Mouse (Mus musculus): ENCODE data around the gene S100a7a. TPM values are rescaled to one million over a fixed set of nuclear protein-coding genes. Genes with fewer than 3 reads are reported as not detected.
A peak's percentile ranks its signal among the peaks of the same experiment; 100 is the strongest.

The S100a7a gene
- total and polyA plus RNA-seq, 2 experiments from 2014 or later, result not detected

GRCm38 (mm10) chr3:90623435-90624071, 30.3 kb upstream of the S100a7a start:
- ATAC-seq (ENCODE audit: low FRiP score), result peak; percentile 62; the same call in 1 of the 2 replicates
- H3K36me3 ChIP-seq (ENCODE audit: insufficient read depth, low read length), result no peaks in the 10 kb centered on the region
- peak overlapping the region; percentile 4; the same call in 1 of the 2 replicates for H3K27ac ChIP-seq (ENCODE audit: low read depth, low read length)
- WGBS, result 0% methylated on average over 2 of the region's 2 CpGs
- no peak overlapping the region for H3K4me3 ChIP-seq (ENCODE audit: low read depth, low read length)
- H3K4me1 ChIP-seq (ENCODE audit: insufficient read depth, low read length), result 0 out of 2 replicates have a peak, but pooled peaks cover 12% of the 10 kb centered on the region
- TF ChIP-seq CTCF (IDR thresholded peaks at IDR 0.05), result no peak
- no peak overlapping the region for H3K4me2 ChIP-seq (ENCODE audit: low read depth, low read length, poor library complexity, severe bottlenecking)
- H3K9me3 ChIP-seq (ENCODE audit: low read length), result no peaks in the 10 kb centered on the region
- no peak overlapping the region for H3K9ac ChIP-seq (replicated peaks; ENCODE audit: low read length, poor library complexity, severe bottlenecking)
- peak; percentile 74 for DNase-seq (ENCODE audit: low spot score)
- H3K27me3 ChIP-seq (ENCODE audit: insufficient read depth, low read length), result no peaks in the 10 kb centered on the region

GRCm38 (mm10) chr3:90625496-90625895, 28.3 kb upstream of the S100a7a start:
- Histone ChIP-seq H3K36me3 (ENCODE audit: insufficient read depth, low read length) (no peaks in the 10 kb centered on the region), H3K9me3 (ENCODE audit: low read length) (no peaks in the 10 kb centered on the region), H3K4me3 (ENCODE audit: low read depth, low read length) (no peak overlapping the region), H3K27ac (ENCODE audit: low read depth, low read length) (no peak overlapping the region), H3K27me3 (ENCODE audit: insufficient read depth, low read length) (no peaks in the 10 kb centered on the region), H3K4me2 (ENCODE audit: low read depth, low read length, poor library complexity, severe bottlenecking) (no peak overlapping the region), H3K4me1 (ENCODE audit: insufficient read depth, low read length) (0 out of 2 replicates have a peak, but pooled peaks cover 12% of the 10 kb centered on the region), H3K9ac (replicated peaks; ENCODE audit: low read length, poor library complexity, severe bottlenecking) (no peak overlapping the region)
- no peak for TF ChIP-seq CTCF (IDR thresholded peaks at IDR 0.05)
- no peak for DNase-seq (ENCODE audit: low spot score)
- 82% methylated on average over 5 of the region's 5 CpGs for WGBS
- ATAC-seq (ENCODE audit: low FRiP score), result no peak

DNA sequence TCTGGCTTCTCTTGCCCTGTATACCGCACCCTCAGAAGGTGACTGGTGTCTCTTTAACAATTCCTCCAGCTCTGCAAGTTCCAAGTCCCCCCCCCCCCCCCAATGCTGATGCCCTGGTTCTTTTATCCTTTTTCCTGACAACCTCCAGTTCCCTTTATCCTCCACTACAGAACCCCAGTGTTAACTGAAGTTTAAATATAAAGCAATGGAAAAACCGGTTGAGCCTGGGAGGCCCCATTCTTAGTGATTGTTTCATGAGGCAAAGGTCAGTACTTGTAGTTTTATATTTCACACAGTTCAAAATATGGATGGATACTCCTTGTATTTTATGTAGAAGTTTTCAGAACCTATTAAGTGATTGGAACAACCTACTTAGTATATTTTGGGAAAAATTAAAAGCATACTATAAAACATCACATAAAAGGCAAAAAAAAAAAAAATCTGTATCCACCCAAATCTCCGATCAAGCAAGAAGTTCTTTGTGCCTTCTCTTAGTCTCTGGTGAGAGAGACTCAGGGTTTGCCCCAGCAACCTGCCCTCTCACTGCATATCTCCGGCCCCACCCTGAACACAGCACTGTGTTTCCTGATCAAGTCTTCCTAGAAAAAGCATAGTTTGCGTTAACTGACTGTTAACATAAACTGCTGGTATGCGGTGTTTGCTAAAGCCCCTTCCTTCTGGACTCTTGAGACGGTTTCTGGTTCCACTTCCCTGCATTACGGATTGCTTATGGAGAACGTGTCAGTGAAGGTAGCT, 27.4 kb upstream of the S100a7a start:
- no peak for DNase-seq (ENCODE audit: low spot score)
- 71% methylated on average over 9 of the region's 9 CpGs for WGBS
- Histone ChIP-seq H3K27me3 (ENCODE audit: insufficient read depth, low read length) (no peaks in the 10 kb centered on the region), H3K27ac (ENCODE audit: low read depth, low read length) (no peak overlapping the region), H3K9ac (replicated peaks; ENCODE audit: low read length, poor library complexity, severe bottlenecking) (no peak overlapping the region), H3K4me3 (ENCODE audit: low read depth, low read length) (no peak overlapping the region), H3K4me2 (ENCODE audit: low read depth, low read length, poor library complexity, severe bottlenecking) (no peak overlapping the region), H3K4me1 (ENCODE audit: insufficient read depth, low read length) (0 out of 2 replicates have a peak, but pooled peaks cover 12% of the 10 kb centered on the region), H3K9me3 (ENCODE audit: low read length) (no peaks in the 10 kb centered on the region), H3K36me3 (ENCODE audit: insufficient read depth, low read length) (no peaks in the 10 kb centered on the region)
- TF ChIP-seq CTCF (IDR thresholded peaks at IDR 0.05), result no peak
- ATAC-seq (ENCODE audit: low FRiP score), result no peak

DNA sequence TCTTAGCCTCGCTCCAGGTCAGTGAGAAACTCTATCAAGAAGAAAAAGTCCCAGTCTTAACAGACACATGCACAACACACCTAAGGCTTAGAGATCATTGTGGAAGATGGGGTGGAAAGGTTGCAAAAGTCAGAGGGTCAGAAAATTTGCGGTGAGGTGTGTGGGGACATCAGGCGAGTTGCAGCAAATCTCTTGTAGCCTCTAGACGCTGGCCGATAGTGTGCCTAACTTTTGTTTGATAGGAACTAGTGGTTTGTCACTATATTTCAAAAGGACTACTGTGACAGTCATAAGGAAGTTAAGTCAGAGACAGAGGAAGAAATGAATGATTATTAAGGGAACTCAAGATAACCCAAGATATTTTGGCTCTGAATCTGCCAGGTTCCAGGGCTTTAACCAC, 26.5 kb upstream of the S100a7a start:
- DNase-seq (ENCODE audit: low spot score), result no peak
- WGBS, result 95% methylated on average over 5 of the region's 5 CpGs
- no peak for ATAC-seq (ENCODE audit: low FRiP score)
- Histone ChIP-seq H3K4me3 (ENCODE audit: low read depth, low read length) (no peak overlapping the region), H3K4me1 (ENCODE audit: insufficient read depth, low read length) (0 out of 2 replicates have a peak, but pooled peaks cover 12% of the 10 kb centered on the region), H3K27ac (ENCODE audit: low read depth, low read length) (no peak overlapping the region), H3K9ac (replicated peaks; ENCODE audit: low read length, poor library complexity, severe bottlenecking) (no peak overlapping the region), H3K9me3 (ENCODE audit: low read length) (no peaks in the 10 kb centered on the region), H3K27me3 (ENCODE audit: insufficient read depth, low read length) (no peaks in the 10 kb centered on the region), H3K4me2 (ENCODE audit: low read depth, low read length, poor library complexity, severe bottlenecking) (no peak overlapping the region), H3K36me3 (ENCODE audit: insufficient read depth, low read length) (no peaks in the 10 kb centered on the region)
- no peak for TF ChIP-seq CTCF (IDR thresholded peaks at IDR 0.05)

GRCm38 (mm10) chr3:90627807-90628206, 26.0 kb upstream of the S100a7a start:
- no peak for ATAC-seq (ENCODE audit: low FRiP score)

GRCm38 (mm10) chr3:90629298-90629697, 24.5 kb upstream of the S100a7a start:
- DNase-seq (ENCODE audit: low spot score) (no peak), ATAC-seq (ENCODE audit: low FRiP score) (no peak)
- Histone ChIP-seq H3K27me3 (ENCODE audit: insufficient read depth, low read length) (no peaks in the 10 kb centered on the region), H3K4me3 (ENCODE audit: low read depth, low read length) (no peak overlapping the region), H3K4me2 (ENCODE audit: low read depth, low read length, poor library complexity, severe bottlenecking) (no peak overlapping the region), H3K9me3 (ENCODE audit: low read length) (no peaks in the 10 kb centered on the region), H3K4me1 (ENCODE audit: insufficient read depth, low read length) (0 out of 2 replicates have a peak, but pooled peaks cover 2% of the 10 kb centered on the region), H3K9ac (replicated peaks; ENCODE audit: low read length, poor library complexity, severe bottlenecking) (no peak overlapping the region), H3K27ac (ENCODE audit: low read depth, low read length) (no peak overlapping the region), H3K36me3 (ENCODE audit: insufficient read depth, low read length) (no peaks in the 10 kb centered on the region)
- WGBS, result 77% methylated on average over 2 of the region's 2 CpGs
- TF ChIP-seq CTCF (IDR thresholded peaks at IDR 0.05), result no peak

More at GRCm38 (mm10) chr3:90627807-90628206, 26.0 kb upstream of the S100a7a start:
- WGBS, result 62% methylated on average over 4 of the region's 4 CpGs
- TF ChIP-seq CTCF (IDR thresholded peaks at IDR 0.05), result peak; percentile 79
- H3K27me3 ChIP-seq (ENCODE audit: insufficient read depth, low read length), result no peaks in the 10 kb centered on the region
- H3K27ac ChIP-seq (ENCODE audit: low read depth, low read length), result no peak overlapping the region
- H3K4me1 ChIP-seq (ENCODE audit: insufficient read depth, low read length), result 0 out of 2 replicates have a peak, but pooled peaks cover 12% of the 10 kb centered on the region
- no peaks in the 10 kb centered on the region for H3K36me3 ChIP-seq (ENCODE audit: insufficient read depth, low read length)
- H3K4me2 ChIP-seq (ENCODE audit: low read depth, low read length, poor library complexity, severe bottlenecking), result no peak overlapping the region
- no peaks in the 10 kb centered on the region for H3K9me3 ChIP-seq (ENCODE audit: low read length)
- H3K9ac ChIP-seq (replicated peaks; ENCODE audit: low read length, poor library complexity, severe bottlenecking), result no peak overlapping the region
- no peak overlapping the region for H3K4me3 ChIP-seq (ENCODE audit: low read depth, low read length)
- peak; percentile 39 for DNase-seq (ENCODE audit: low spot score)
